Mouse (Mus musculus): Measurements from ENCODE around the gene Btc. TPM values are rescaled to one million over a fixed set of nuclear protein-coding genes. Genes with fewer than 3 reads are reported as not detected.

Btc gene
- 1 to 10 TPM; 1.4 to 2.3 (median 1.5) TPM for total RNA-seq (2022)

DNA sequence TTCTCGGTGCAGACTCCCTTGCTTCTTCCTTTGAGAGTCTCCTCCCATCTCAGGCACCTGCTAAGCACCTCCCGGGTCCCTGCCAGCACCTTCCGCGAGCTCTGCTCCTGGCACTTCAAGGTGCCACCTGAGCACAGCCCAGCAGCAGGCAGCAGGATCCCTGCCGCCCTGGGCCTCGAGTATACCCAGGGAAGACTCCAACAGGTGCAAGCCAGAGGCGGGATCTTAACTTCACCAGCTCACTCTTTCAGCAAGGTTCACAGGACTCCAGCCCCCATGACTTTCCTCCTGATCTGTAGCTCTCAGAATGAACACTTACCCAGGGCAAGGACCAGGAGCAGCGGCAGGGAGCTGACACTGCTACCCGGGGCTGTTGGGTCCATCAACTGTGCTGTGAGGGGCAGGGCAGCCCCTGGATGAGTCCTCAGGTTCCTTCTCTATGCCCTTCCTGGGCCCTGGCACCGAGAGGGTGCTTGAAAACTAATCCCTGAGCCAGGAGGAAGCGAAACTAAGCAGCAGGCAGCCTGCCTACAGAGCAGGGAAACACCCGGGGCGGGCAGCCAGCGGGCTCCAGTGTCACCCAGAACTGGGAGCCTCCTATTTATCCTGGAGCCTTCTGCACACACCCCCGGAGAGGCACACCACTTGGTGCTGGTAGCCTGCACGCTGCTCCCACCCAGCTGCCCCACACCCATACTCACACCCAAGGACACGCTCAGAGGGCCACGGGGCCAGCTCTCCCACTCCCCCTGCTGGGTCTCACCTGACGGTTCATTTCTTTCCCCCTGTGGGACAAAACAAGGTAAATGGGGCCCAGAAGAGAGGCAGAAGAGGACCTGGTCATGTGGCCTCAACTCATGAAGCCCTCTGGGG, at the start of gene Btc:
TSS of gene Btc (minus strand) at position 656 of the 873 bp plus-strand sequence.
- DNase-seq (ENCODE audit: low spot score): peak; percentile 52

GRCm38 (mm10) chr5:91444981-91445517, 42.3 kb upstream of the Btc start:
- DNase-seq (ENCODE audit: low spot score): peak; percentile 6

GRCm38 (mm10) chr5:91436563-91436962, 33.8 kb upstream of the Btc start:
- DNase-seq (ENCODE audit: low spot score): no peak

DNA sequence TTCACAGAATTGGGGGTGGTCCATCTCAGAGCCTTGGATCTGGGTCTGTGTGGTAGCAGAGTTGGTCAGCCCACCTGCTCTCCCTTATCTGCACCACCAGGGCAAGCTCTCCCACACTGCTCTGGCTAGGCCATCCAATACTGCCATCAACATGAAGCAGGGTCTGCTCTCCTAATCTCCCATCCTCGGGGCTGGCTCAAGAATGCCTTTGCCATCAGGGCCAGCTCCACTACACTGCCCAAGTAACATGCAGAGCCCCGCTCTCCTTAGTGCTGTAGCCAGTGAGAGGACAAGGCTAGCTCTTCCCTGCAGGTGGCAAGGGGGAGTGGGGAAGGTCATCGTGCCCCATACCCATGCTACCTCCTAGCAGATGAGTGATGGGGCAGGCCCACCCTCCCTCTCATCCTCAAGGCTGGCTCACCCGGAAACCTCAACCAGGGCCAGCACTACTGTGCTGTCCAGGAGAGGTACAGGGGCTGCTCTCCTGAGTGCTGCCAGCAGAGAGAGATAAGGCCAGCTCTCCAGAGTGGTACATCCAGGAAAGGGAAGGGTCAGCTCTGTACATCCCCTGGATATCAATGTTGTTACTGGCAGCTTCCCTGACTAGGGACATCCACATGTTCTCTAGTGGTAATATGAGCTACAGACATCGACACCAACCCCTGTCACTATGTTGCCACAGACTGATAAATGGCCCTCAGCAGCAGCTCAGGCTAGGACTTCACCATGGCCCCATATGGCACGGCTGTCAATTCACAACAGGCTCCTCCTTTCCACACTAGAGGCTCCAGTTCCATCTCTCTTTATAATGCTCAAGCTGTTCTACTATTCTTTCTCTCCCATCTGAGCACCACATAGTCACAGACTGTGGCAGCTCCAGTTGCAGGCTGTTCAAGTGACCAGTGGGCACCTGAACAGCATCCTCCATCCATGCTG, 32.2 kb upstream of the Btc start:
- DNase-seq (ENCODE audit: low spot score): no peak

- no peak for DNase-seq (ENCODE audit: low spot score)
These were observed 25.8 kb upstream of the Btc start for GRCm38 (mm10) chr5:91428547-91428946.

- DNase-seq (ENCODE audit: low spot score): no peak
These were observed 11.0 kb upstream of the Btc start for GRCm38 (mm10) chr5:91413814-91414213.

GRCm38 (mm10) chr5:91404263-91404662, 1.5 kb upstream of the Btc start:
- no peak for DNase-seq (ENCODE audit: low spot score)

- no peak for DNase-seq (ENCODE audit: low spot score)
These were observed 487 bp upstream of the Btc start for GRCm38 (mm10) chr5:91403281-91403680.

- no peak for DNase-seq (ENCODE audit: low spot score)
These were observed 2.2 kb downstream of the Btc start for GRCm38 (mm10) chr5:91400493-91401096.

DNA sequence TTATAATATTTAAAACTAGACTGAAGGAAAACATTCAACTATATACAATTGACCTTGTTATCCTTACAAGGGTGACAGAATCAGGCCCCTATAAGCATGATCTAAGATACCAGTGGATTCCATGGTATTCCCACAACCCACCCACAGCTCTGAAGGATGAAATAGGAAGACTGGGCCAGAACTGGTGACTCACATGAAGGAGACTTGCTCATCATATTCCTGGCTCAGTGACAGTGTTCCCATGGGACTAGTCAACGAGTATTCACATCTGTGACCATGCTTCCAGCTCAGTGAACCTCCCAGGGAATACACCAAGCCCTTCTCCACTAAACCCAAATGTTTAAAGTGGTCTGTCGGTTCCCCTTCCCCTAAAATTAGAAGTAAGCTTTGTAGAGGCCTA, 27.3 kb downstream of the Btc start:
- DNase-seq (ENCODE audit: low spot score): peak; percentile 8

DNA sequence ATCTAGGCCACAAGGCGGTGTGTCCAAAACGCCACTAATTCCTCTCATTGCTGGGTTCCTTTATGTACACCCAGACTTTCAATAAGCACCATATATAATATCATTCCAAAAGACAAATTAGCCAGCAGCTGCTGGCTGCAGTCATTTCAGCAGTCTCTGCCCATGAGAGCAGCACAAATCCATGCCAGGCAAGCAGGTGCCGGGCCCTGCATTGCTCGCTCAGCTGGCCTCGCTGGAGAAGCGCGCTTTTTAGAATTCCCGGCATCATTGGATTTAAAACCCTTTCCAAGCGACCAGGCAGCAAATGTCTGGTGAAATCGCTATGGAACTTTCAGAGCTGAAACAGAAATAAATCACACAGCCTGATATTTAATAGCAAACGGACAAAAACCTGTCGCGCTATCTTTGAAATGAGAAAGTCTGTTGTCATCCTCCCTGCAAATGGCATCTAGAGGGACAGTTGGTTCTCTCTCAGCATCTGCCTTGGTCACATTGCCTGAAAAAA, 34.7 kb downstream of the Btc start:
- DNase-seq (ENCODE audit: low spot score): no peak

GRCm38 (mm10) chr5:91366925-91367324, 35.9 kb downstream of the Btc start:
- DNase-seq (ENCODE audit: low spot score): peak; percentile 6

DNA sequence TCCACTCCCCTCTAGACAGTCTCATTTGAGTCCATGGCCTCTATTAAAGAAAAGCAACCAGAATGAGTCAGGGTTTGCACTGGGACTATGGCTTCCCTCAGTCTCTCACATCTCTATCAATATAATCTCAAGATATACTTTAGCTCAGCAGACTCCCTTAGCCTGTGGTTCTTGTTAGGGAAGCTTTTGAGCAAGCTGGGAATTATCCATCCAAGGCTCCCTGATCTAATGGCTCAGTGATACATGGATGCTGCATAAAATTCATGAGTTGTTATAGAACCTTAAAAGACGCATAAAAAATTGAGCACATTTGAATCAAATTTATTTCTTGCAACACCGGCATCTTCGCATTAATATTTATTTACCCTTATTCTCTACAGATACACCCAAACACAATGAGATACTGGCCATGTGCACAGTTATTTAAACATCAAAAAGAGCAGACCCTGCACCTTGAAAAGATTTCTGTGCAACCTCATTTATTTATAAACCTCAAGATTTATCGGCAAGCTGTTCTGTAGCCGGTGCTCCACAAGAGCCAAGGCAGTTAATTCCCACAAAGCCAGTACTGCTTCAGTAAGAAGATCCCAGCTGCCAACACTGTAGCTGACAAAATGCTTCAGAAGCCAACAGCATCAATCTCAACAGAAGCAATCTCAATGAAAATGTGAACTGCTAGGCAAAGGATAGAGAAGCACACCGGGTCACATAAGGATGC, 39.4 kb downstream of the Btc start:
- no peak for DNase-seq (ENCODE audit: low spot score)

GRCm38 (mm10) chr5:91352645-91353044, 50.1 kb downstream of the Btc start:
- no peak for DNase-seq (ENCODE audit: low spot score)

- DNase-seq (ENCODE audit: low spot score): no peak
These were observed 57.1 kb downstream of the Btc start for GRCm38 (mm10) chr5:91345681-91346080.

- no peak for DNase-seq (ENCODE audit: low spot score)
These were observed 57.7 kb downstream of the Btc start for GRCm38 (mm10) chr5:91345064-91345463.

DNA sequence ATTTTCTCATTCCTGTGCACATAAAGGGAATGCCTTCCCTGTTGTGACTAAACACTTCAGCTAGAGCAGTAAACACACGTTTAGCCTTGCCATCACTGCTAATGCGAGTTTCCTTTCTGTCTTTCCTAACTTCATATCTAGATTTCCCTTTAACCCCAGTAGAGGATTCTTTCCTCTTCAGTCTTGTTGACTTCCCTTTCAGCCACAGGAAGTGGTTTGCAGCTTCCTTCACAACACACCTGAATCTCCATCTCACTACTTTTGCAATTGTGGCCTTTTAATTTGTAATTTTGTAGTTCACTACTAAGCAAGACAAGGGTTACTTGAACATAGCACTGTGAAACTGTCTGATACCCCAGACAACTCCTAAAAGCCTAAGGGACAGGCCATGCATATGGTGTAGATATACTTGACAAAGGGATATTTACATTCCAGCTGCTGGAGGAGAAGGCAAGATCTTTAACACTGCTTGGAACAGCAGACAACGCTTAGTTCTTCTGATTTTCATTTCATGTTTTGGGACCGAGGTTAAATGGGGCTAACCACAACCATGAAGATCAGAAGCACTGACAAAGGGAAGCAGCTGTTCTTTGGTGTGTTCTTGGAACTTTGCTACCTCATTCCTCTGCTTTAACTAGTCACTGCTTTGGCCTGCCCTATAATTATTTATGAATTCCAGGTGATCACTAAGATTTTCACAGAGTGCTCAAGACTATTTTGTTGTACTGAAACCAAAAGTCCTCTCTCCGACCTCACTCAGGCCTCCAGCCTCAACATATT, 60.6 kb downstream of the Btc start:
- DNase-seq (ENCODE audit: low spot score): no peak

- no peak for DNase-seq (ENCODE audit: low spot score)
These were observed 68.6 kb downstream of the Btc start for GRCm38 (mm10) chr5:91334227-91334626.

GRCm38 (mm10) chr5:91332079-91332865, 70.5 kb downstream of the Btc start:
- no peak for DNase-seq (ENCODE audit: low spot score)

All from heart, adult 8-10 months (tissue).